Mouse (Mus musculus) heart, embryonic 16.5 days (tissue): ENCODE results near the gene Dip2c. TPM values are rescaled to one million over a fixed set of nuclear protein-coding genes. Genes with fewer than 3 reads are reported as not detected.

Experiments
- ATAC-seq: fragments of 200-750 bp; cut with Nextera tagmentation; replicated peaks from 2 replicates; pipeline ENCODE4 v1.8.0; 2017; ENCODE audit warnings: moderate number of reproducible peaks; ENCODE audit not compliant: insufficient read depth, low FRiP score; ENCODE audit errors: extremely low read depth
- H3K27ac ChIP-seq: fragments of 300-500 bp; sonication (generic); 2 replicates; pipeline ENCODE4 v1.5.1; 2014; ENCODE audit warnings: mild to moderate bottlenecking, low read length, control low read depth, moderate library complexity
- H3K27me3 ChIP-seq: fragments of 300-500 bp; sonication (generic); 2 replicates; pipeline ENCODE4 v1.6.1; 2014; ENCODE audit warnings: low read length, mixed read lengths; ENCODE audit not compliant: control insufficient read depth, insufficient read depth
- H3K36me3 ChIP-seq: fragments of 300-500 bp; sonication (generic); 2 replicates; pipeline ENCODE4 v1.6.1; 2014; ENCODE audit not compliant: control insufficient read depth, insufficient read depth
- H3K4me1 ChIP-seq: fragments of 300-500 bp; sonication (generic); 2 replicates; pipeline ENCODE4 v1.6.1; 2014; ENCODE audit warnings: low read length, mixed read lengths; ENCODE audit not compliant: control insufficient read depth, insufficient read depth
- H3K4me2 ChIP-seq: fragments of 300-500 bp; sonication (generic); 2 replicates; pipeline ENCODE4 v1.6.1; 2014; ENCODE audit warnings: low read depth, mild to moderate bottlenecking, control low read depth, low read length
- H3K4me3 ChIP-seq: fragments of 300-500 bp; sonication (generic); 2 replicates; pipeline ENCODE4 v1.5.1; 2014; ENCODE audit warnings: mild to moderate bottlenecking, control low read depth, low read length
- H3K9ac ChIP-seq: fragments of 300-500 bp; sonication (generic); 2 replicates; pipeline ENCODE4 v1.6.1; 2014; ENCODE audit warnings: low read length, control low read depth
- H3K9me3 ChIP-seq: fragments of 300-500 bp; sonication (generic); replicated peaks from 2 replicates; pipeline ENCODE4 v1.6.1; 2016; ENCODE audit warnings: low read length; ENCODE audit not compliant: control insufficient read depth
- WGBS: fragments of 180-500 bp; shearing (Covaris S2); extraction: QIAGEN DNeasy Blood & Tissue Kit; methylation state at CpG from one replicate; pipeline ENCODE4 v1.1.7; 2014; 5-methylcytosine and 5-hydroxymethylcytosine counted together
- polyA plus RNA-seq: library from polyadenylated mRNA; unstranded; fragments of >200 nt; fragmentation: Nextera tagmentation; extraction: Ambion mirVana; gene quantifications from 2 replicates; pipeline ENCODE4 v1.2.1, GENCODE M21; 2015

Gene Dip2c
- polyA plus RNA-seq, 1 experiment from 2014 or later, result 5.6 TPM

DNA sequence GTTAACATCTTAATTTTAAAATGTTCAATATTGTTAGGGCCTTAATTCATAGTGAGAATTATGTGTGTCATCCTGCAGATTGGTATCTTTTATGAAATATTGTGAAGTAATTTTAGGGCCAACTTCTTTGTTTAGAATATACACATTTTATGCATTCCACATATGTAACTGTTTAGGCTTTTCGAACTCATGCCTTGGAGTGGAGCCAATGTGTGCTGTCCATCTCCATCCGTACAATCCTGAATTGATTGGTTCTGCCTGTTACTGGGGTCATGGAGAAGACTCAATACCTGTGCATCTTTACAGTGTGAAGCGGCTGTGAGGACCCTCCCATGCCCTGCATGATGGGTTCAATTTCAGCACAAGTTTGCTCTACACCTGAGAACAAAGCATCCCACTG lies 416.5 kb downstream of the Dip2c start:
- Histone ChIP-seq H3K4me2 (no peak overlapping the region), H3K9me3 (no peaks in the 10 kb centered on the region), H3K4me3 (no peak overlapping the region), H3K27ac (no peak overlapping the region), H3K4me1 (no peaks in the 10 kb centered on the region), H3K36me3 (peaks cover 57% of the 10 kb centered on the region), H3K27me3 (no peaks in the 10 kb centered on the region), H3K9ac (no peak overlapping the region)
- 90% methylated on average over 3 of the region's 3 CpGs for WGBS
- no peak for ATAC-seq

DNA sequence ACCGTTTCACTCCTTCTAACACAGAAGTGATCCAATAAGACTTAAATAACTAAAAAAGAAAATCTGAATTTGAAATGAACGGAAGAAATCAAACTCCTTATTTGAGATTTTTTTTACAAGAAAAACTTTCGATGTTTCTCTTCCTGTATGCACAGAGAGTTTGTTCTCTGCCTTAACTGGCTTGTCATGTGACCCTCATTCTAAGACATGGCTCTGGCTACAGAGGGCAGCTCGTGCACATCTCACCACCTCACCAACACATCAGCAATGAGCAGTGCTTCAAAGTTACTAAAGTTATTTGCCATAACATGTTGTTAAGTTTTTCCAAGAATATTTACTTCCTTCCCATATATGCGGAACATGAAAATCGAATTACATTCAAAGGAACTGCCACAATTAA lies 418.3 kb downstream of the Dip2c start:
- Histone ChIP-seq H3K27me3 (no peaks in the 10 kb centered on the region), H3K27ac (no peak overlapping the region), H3K36me3 (peaks cover 47% of the 10 kb centered on the region), H3K4me3 (no peak overlapping the region), H3K4me1 (no peaks in the 10 kb centered on the region), H3K4me2 (no peak overlapping the region), H3K9me3 (no peaks in the 10 kb centered on the region), H3K9ac (no peak overlapping the region)
- no peak for ATAC-seq
- WGBS, result 89% methylated on average over 6 of the region's 6 CpGs

DNA sequence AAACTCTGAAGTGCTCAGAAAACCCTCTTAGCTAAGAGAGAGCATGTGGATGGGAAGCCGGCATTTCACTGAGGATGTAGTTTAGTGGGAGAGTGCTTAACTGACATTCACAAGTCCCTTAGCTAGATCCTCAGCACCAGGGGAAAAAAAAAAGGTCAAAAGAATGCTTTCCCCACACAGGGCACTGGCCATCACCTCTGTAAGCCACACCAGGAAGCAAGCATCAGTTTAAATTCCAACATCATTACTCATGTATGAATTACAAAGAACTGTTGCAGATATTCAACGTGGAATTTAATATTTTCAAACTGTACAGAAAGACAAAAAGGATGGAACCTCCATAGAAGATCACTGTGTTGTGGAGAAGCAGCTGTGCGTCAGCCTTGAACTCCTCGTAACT lies 419.1 kb downstream of the Dip2c start:
- Histone ChIP-seq H3K9me3 (no peaks in the 10 kb centered on the region), H3K4me3 (no peak overlapping the region), H3K9ac (no peak overlapping the region), H3K4me1 (no peaks in the 10 kb centered on the region), H3K4me2 (no peak overlapping the region), H3K27me3 (no peaks in the 10 kb centered on the region), H3K36me3 (peaks cover 41% of the 10 kb centered on the region), H3K27ac (no peak overlapping the region)
- ATAC-seq, result no peak
- WGBS, result 76% methylated on average over 4 of the region's 4 CpGs

DNA sequence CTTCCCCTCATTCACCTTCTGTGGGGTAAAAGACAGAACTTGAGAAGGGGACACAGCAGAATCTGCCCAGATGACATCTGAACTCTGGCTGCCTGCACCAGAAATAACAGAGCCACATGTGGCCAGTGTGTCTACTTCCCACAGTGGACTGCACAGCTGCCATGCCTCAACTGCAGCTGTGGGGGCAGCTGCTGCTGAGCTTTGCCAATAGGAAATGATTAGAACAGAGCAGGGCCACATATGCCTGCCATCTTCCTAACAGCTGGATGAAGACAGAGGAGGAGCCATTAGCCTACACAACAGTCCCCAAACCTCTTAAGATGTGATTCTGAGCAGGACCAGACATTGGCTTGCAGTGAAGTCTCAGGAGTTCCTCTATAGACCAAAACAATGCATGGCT lies 419.5 kb downstream of the Dip2c start:
- Histone ChIP-seq H3K4me2 (no peak overlapping the region), H3K36me3 (peaks cover 37% of the 10 kb centered on the region), H3K27ac (no peak overlapping the region), H3K9me3 (no peaks in the 10 kb centered on the region), H3K4me1 (no peaks in the 10 kb centered on the region), H3K9ac (no peak overlapping the region), H3K27me3 (no peaks in the 10 kb centered on the region), H3K4me3 (no peak overlapping the region)
- no peak for ATAC-seq

DNA sequence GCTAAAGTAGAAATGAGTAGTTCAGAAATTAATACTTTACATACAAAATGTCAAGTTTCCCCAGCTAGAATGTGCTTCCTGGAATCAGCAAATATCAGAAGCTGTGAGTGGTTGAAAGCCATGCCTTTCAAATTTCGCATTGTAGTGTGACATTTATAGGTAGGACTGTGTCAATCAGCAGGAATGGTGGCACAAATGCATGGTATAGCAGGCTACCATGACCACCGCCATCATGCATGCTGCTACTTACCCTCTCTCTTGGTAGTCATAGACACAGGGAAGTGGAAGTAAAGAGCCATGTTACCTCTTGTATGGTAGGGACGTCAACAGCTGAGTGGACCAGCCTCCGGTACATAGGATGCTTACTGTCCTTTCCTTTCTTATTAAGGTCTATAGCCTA lies 421.0 kb downstream of the Dip2c start:
- no peak overlapping the region for H3K4me2 ChIP-seq
- no peak overlapping the region for H3K9ac ChIP-seq
- no peaks in the 10 kb centered on the region for H3K9me3 ChIP-seq
- H3K4me3 ChIP-seq, result no peak overlapping the region
- H3K36me3 ChIP-seq, result peaks cover 30% of the 10 kb centered on the region
- H3K4me1 ChIP-seq, result peaks cover 3% of the 10 kb centered on the region; the same call in 1 of the 2 replicates
- H3K27me3 ChIP-seq, result no peaks in the 10 kb centered on the region
- no peak overlapping the region for H3K27ac ChIP-seq
- no peak for ATAC-seq
- 95% methylated on average over 4 of the region's 4 CpGs for WGBS

DNA sequence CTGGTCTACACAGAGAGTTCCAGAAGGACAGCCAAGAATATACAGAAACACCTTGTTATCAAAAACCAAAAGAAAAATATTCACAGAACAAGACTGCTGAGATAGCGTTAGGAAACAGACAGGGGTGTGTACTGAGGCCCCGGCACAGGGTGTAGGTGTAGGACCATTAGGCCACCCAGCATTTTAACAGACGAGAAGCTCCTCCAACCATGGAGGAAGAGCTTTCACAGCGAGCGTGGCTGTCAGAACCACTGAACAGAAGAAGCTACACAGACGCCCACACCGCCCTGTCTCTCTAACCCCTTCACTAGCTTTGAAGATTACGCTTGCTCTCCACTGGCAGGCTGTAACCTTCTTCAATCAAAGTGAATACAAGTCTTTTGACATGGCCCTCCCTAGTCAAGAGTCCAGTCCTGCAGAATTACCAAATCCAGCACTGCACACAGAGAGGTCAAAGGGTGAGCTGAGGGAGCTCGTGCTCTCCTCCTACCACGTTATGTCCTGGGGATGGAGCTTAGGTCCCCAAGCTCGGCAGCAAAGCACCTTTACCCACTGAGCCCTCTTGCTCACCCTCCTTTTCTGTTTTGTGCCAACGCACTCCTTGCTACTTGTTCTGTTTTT lies 426.4 kb downstream of the Dip2c start:
- Histone ChIP-seq H3K27ac (no peak overlapping the region), H3K27me3 (no peaks in the 10 kb centered on the region), H3K36me3 (peaks cover 9% of the 10 kb centered on the region), H3K4me2 (no peak overlapping the region), H3K9ac (no peak overlapping the region), H3K9me3 (no peaks in the 10 kb centered on the region), H3K4me1 (peaks cover 7% of the 10 kb centered on the region; the same call in 1 of the 2 replicates), H3K4me3 (no peak overlapping the region)
- 67% methylated on average over 12 of the region's 12 CpGs for WGBS
- ATAC-seq, result no peak

DNA sequence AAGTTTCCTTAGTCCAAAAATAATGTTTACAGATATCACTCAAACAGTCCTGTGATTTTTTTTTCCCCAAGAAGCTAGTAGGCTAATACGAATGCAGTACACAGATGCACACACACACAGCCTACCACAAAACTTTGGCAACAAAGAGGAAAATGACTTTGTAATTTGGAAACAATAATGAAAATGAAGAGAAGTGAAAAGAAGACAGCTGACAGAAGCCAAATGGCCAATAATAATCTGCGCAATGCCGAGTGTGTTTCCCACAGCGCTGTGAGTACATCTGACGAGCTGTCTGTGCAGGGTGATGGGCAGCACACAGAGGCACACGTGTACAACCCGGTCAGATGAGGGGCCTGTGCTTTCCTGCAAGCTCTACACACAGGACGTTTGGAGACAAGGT lies 430.4 kb downstream of the Dip2c start:
- 92% methylated on average over 8 of the region's 8 CpGs for WGBS
- no peak overlapping the region for H3K9ac ChIP-seq
- no peak overlapping the region for H3K4me3 ChIP-seq
- H3K4me2 ChIP-seq, result no peak overlapping the region
- no peak for ATAC-seq
- H3K4me1 ChIP-seq, result peaks cover 7% of the 10 kb centered on the region; the same call in 1 of the 2 replicates
- no peaks in the 10 kb centered on the region for H3K27me3 ChIP-seq
- no peaks in the 10 kb centered on the region for H3K9me3 ChIP-seq
- no peak overlapping the region for H3K27ac ChIP-seq
- peaks cover 10% of the 10 kb centered on the region; the same call in 1 of the 2 replicates for H3K36me3 ChIP-seq

DNA sequence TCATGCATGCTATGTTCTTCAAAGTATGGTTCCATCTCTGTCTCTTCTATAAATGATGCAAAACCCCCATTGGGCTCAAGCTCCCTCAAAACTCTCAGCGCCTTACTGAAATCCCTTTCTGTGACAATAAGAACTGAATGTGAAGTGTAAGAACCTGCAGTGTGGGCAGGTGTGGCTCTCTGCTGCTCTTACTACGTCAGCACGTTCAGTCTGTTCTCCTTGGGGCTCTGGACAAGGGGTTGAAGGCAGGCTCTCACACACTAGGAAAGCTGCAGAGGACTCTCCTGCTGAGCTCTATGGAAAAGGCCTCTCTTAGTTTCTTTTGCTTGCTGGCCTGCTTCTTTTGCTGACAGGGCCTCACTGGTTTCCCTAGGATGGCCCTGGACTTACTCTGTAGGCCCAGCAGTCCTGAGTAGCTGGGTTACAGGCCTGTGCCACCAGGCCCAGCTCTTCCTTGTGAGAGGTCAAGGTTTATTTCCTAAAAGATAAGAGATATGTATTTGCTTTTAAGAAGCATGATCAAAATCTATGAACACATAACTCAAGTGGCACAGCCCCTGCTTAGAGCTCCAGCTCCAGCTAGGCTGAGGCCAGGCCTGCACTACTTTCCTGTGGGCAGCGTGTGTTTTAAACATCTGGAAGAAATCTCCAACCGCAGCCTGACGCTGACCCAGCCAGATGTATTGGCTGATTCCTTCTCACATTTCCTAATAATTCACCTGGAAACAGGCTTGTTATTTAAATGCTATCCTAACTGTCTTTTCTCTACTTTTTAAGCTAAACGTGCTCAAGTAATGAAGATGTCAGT lies 432.3 kb downstream of the Dip2c start:
- H3K4me2 ChIP-seq, result no peak overlapping the region
- no peaks in the 10 kb centered on the region for H3K27me3 ChIP-seq
- no peak overlapping the region for H3K9ac ChIP-seq
- peaks cover 2% of the 10 kb centered on the region for H3K4me1 ChIP-seq
- WGBS, result 84% methylated on average over 7 of the region's 7 CpGs
- ATAC-seq, result no peak
- no peak overlapping the region for H3K4me3 ChIP-seq
- H3K36me3 ChIP-seq, result peaks cover 12% of the 10 kb centered on the region; the same call in 1 of the 2 replicates
- no peaks in the 10 kb centered on the region for H3K9me3 ChIP-seq
- no peak overlapping the region for H3K27ac ChIP-seq

DNA sequence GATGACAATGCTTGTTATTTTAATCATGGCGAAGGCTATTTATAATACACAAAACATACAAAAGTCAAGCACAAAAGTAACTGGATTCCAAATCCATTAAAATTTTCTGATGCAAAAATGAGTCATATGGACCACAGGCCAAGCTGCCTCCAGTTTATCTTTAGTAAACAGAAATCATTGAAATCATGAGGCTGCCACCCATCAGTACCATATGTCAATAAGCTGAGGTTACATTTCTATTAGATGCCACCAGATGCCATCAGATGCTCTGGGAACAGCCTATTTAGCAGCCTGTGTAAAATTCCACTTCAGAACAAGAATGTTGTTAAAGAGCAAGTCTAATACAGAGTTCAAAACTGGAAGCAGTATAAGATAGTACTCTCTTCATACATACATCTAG lies 436.1 kb downstream of the Dip2c start:
- Histone ChIP-seq H3K9me3 (no peaks in the 10 kb centered on the region), H3K27me3 (no peaks in the 10 kb centered on the region), H3K4me3 (no peak overlapping the region), H3K4me2 (no peak overlapping the region), H3K27ac (no peak overlapping the region), H3K9ac (no peak overlapping the region), H3K4me1 (peaks cover 4% of the 10 kb centered on the region), H3K36me3 (peaks cover 7% of the 10 kb centered on the region; the same call in 1 of the 2 replicates)
- no peak for ATAC-seq
- WGBS, result 95% methylated on average over 1 of the region's 1 CpGs
